Mouse (Mus musculus): ENCODE results near the gene Iqcj. TPM values are rescaled to one million over a fixed set of nuclear protein-coding genes. Genes with fewer than 3 reads are reported as not detected.

The Iqcj gene
- polyA plus RNA-seq, 2 experiments, result not detected

GRCm38 (mm10) chr3:67908586-67908985 lies 16.6 kb downstream of the Iqcj start:
- Histone ChIP-seq H3K4me3 (replicated peaks; ENCODE audit: low read length) (no peak overlapping the region), H3K9ac (ENCODE audit: low read depth, low read length, severe bottlenecking) (no peak overlapping the region), H3K27ac (replicated peaks; ENCODE audit: low read depth, low read length) (no peak overlapping the region), H3K27me3 (ENCODE audit: control insufficient read depth, insufficient read depth, low read length) (no peaks in the 10 kb centered on the region), H3K4me1 (ENCODE audit: control insufficient read depth, insufficient read depth, low read length) (no peaks in the 10 kb centered on the region), H3K36me3 (ENCODE audit: control insufficient read depth, insufficient read depth, low read length) (no peaks in the 10 kb centered on the region), H3K9me3 (ENCODE audit: control insufficient read depth, low read length) (no peaks in the 10 kb centered on the region), H3K4me2 (replicated peaks; ENCODE audit: low read depth, low read length, severe bottlenecking) (no peak overlapping the region)
- no peak for TF ChIP-seq POLR2A (IDR thresholded peaks at IDR 0.05; ENCODE audit: borderline replicate concordance, extremely low read depth, insufficient read depth, insufficient read length)
- WGBS, result 72% methylated on average over 2 of the region's 2 CpGs
- no peak for DNase-seq (ENCODE audit: low spot score)
- ATAC-seq (ENCODE audit: low FRiP score, low read depth), result no peak

- H3K9me3 ChIP-seq (ENCODE audit: control insufficient read depth, low read length), result no peaks in the 10 kb centered on the region
- H3K27me3 ChIP-seq (ENCODE audit: control insufficient read depth, insufficient read depth, low read length), result no peaks in the 10 kb centered on the region
- ATAC-seq (ENCODE audit: low FRiP score, low read depth) (no peak), DNase-seq (ENCODE audit: low spot score) (no peak)
- TF ChIP-seq POLR2A (IDR thresholded peaks at IDR 0.05; ENCODE audit: borderline replicate concordance, extremely low read depth, insufficient read depth, insufficient read length), result no peak
- WGBS, result 88% methylated on average over 3 of the region's 3 CpGs
- no peaks in the 10 kb centered on the region for H3K36me3 ChIP-seq (ENCODE audit: control insufficient read depth, insufficient read depth, low read length)
- no peak overlapping the region for H3K9ac ChIP-seq (ENCODE audit: low read depth, low read length, severe bottlenecking)
- no peak overlapping the region for H3K4me3 ChIP-seq (replicated peaks; ENCODE audit: low read length)
- no peak overlapping the region for H3K27ac ChIP-seq (replicated peaks; ENCODE audit: low read depth, low read length)
- no peak overlapping the region for H3K4me2 ChIP-seq (replicated peaks; ENCODE audit: low read depth, low read length, severe bottlenecking)
- no peaks in the 10 kb centered on the region for H3K4me1 ChIP-seq (ENCODE audit: control insufficient read depth, insufficient read depth, low read length)
Observed at GRCm38 (mm10) chr3:67918098-67918497, 26.1 kb downstream of the Iqcj start.

- Histone ChIP-seq H3K27me3 (ENCODE audit: control insufficient read depth, insufficient read depth, low read length) (no peaks in the 10 kb centered on the region), H3K9ac (ENCODE audit: low read depth, low read length, severe bottlenecking) (no peak overlapping the region), H3K4me2 (replicated peaks; ENCODE audit: low read depth, low read length, severe bottlenecking) (no peak overlapping the region), H3K36me3 (ENCODE audit: control insufficient read depth, insufficient read depth, low read length) (no peaks in the 10 kb centered on the region), H3K4me3 (replicated peaks; ENCODE audit: low read length) (no peak overlapping the region), H3K27ac (replicated peaks; ENCODE audit: low read depth, low read length) (no peak overlapping the region), H3K4me1 (ENCODE audit: control insufficient read depth, insufficient read depth, low read length) (no peaks in the 10 kb centered on the region), H3K9me3 (ENCODE audit: control insufficient read depth, low read length) (no peaks in the 10 kb centered on the region)
- 75% methylated on average over 8 of the region's 8 CpGs for WGBS
- TF ChIP-seq POLR2A (IDR thresholded peaks at IDR 0.05; ENCODE audit: borderline replicate concordance, extremely low read depth, insufficient read depth, insufficient read length), result no peak
- DNase-seq (ENCODE audit: low spot score) (no peak), ATAC-seq (ENCODE audit: low FRiP score, low read depth) (no peak)
Observed at GRCm38 (mm10) chr3:67918634-67919259, 26.7 kb downstream of the Iqcj start.

- WGBS, result 76% methylated on average over 4 of the region's 4 CpGs
- TF ChIP-seq POLR2A (IDR thresholded peaks at IDR 0.05; ENCODE audit: borderline replicate concordance, extremely low read depth, insufficient read depth, insufficient read length), result no peak
- H3K4me3 ChIP-seq (replicated peaks; ENCODE audit: low read length), result no peak overlapping the region
Observed at GRCm38 (mm10) chr3:67923095-67923494, 31.1 kb downstream of the Iqcj start.

GRCm38 (mm10) chr3:67925453-67925852 lies 33.4 kb downstream of the Iqcj start:
- H3K9ac ChIP-seq (ENCODE audit: low read depth, low read length, severe bottlenecking), result no peak overlapping the region
- no peaks in the 10 kb centered on the region for H3K27me3 ChIP-seq (ENCODE audit: control insufficient read depth, insufficient read depth, low read length)
- TF ChIP-seq POLR2A (IDR thresholded peaks at IDR 0.05; ENCODE audit: borderline replicate concordance, extremely low read depth, insufficient read depth, insufficient read length), result no peak
- no peaks in the 10 kb centered on the region for H3K9me3 ChIP-seq (ENCODE audit: control insufficient read depth, low read length)
- H3K4me2 ChIP-seq (replicated peaks; ENCODE audit: low read depth, low read length, severe bottlenecking), result no peak overlapping the region
- ATAC-seq (ENCODE audit: low FRiP score, low read depth), result no peak
- H3K36me3 ChIP-seq (ENCODE audit: control insufficient read depth, insufficient read depth, low read length), result no peaks in the 10 kb centered on the region
- WGBS, result 86% methylated on average over 2 of the region's 2 CpGs
- H3K27ac ChIP-seq (replicated peaks; ENCODE audit: low read depth, low read length), result no peak overlapping the region
- H3K4me3 ChIP-seq (replicated peaks; ENCODE audit: low read length), result no peak overlapping the region
- no peaks in the 10 kb centered on the region for H3K4me1 ChIP-seq (ENCODE audit: control insufficient read depth, insufficient read depth, low read length)
- no peak for DNase-seq (ENCODE audit: low spot score)

More at GRCm38 (mm10) chr3:67923095-67923494, 31.1 kb downstream of the Iqcj start:
- Histone ChIP-seq H3K9me3 (ENCODE audit: control insufficient read depth, low read length) (no peaks in the 10 kb centered on the region), H3K27ac (replicated peaks; ENCODE audit: low read depth, low read length) (no peak overlapping the region), H3K36me3 (ENCODE audit: control insufficient read depth, insufficient read depth, low read length) (no peaks in the 10 kb centered on the region), H3K4me2 (replicated peaks; ENCODE audit: low read depth, low read length, severe bottlenecking) (no peak overlapping the region), H3K4me1 (ENCODE audit: control insufficient read depth, insufficient read depth, low read length) (no peaks in the 10 kb centered on the region), H3K9ac (ENCODE audit: low read depth, low read length, severe bottlenecking) (no peak overlapping the region), H3K27me3 (ENCODE audit: control insufficient read depth, insufficient read depth, low read length) (no peaks in the 10 kb centered on the region)
- ATAC-seq (ENCODE audit: low FRiP score, low read depth) (no peak), DNase-seq (ENCODE audit: low spot score) (no peak)

Data from limb, embryonic 14.5 days (tissue).